7 mouse cellular contexts compared by ENCODE assay signal in the genomic region with DNA sequence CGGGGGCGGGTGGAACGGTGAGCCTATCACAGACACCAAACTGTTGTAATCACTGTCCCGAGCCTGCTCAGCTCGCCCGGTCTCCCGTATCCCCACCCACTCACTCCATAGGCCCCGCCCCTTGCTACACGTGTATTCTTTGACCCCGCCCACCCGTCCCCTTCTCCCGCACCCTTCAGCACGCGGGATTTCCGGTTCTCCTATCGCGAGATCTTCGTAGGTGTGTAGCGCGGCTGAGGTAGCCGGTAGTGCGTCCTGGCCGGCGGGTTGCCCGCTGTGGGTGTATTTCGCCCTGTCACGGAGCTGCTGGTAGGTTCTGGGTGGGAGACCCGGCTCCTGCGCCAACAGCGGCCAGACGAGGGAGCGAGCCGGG. TPM values are rescaled to one million over a fixed set of nuclear protein-coding genes. Genes with fewer than 3 reads are reported as not detected.
DNase-seq lines count a peak whose midpoint lies in the region; ATAC-seq and TF ChIP-seq lines count a peak whose summit lies in the region.

A gene (plus strand): TSS at position 172 of the 373 bp plus-strand sequence.

- peak; percentile 99 for ATAC-seq in intestine, postnatal 0 days
- peak; percentile 96 for ATAC-seq in midbrain, embryonic 12.5 days (ENCODE audit: low FRiP score, low read depth)

- peak within 1 kb of the TSS; percentile 95 for H3K27ac ChIP-seq in embryonic facial prominence, embryonic 10.5 days (replicated peaks)
- H3K27ac ChIP-seq in intestine, postnatal 0 days (ENCODE audit: low read depth, low read length): peak within 1 kb of the TSS; percentile 88
- H3K27ac ChIP-seq in midbrain, embryonic 12.5 days (replicated peaks): peak within 1 kb of the TSS; percentile 91
- peak within 1 kb of the TSS; percentile 67 for H3K27ac ChIP-seq in small intestine, adult 2 months (ENCODE audit: insufficient read depth, low read depth, low read length)

- H3K4me3 ChIP-seq in embryonic facial prominence, embryonic 10.5 days: peak within 1 kb of the TSS; percentile 81
- H3K4me3 ChIP-seq in intestine, postnatal 0 days (ENCODE audit: low read depth, low read length): peak within 1 kb of the TSS; percentile 94
- peak within 1 kb of the TSS; percentile 96 for H3K4me3 ChIP-seq in midbrain, embryonic 12.5 days
- peak within 1 kb of the TSS; percentile 95 for H3K4me3 ChIP-seq in small intestine, adult 2 months (ENCODE audit: low read depth, low read length)

- TF ChIP-seq CTCF in intestine, postnatal 0 days (IDR thresholded peaks at IDR 0.05; ENCODE audit: low read depth): 0 out of 2 replicates have a peak, but pooled peaks have one; percentile 9
- TF ChIP-seq CTCF in small intestine, adult 2 months (IDR thresholded peaks at IDR 0.05; ENCODE audit: extremely low read depth, insufficient read length, insufficient replicate concordance, low read depth, low read length): no peak

- H3K27me3 ChIP-seq in embryonic facial prominence, embryonic 10.5 days (replicated peaks; ENCODE audit: low read depth, poor library complexity, severe bottlenecking): no peaks in the 10 kb centered on the region
- no peaks in the 10 kb centered on the region for H3K27me3 ChIP-seq in intestine, postnatal 0 days (replicated peaks; ENCODE audit: control insufficient read depth, insufficient read depth, low read length)
- H3K27me3 ChIP-seq in midbrain, embryonic 12.5 days: no peaks in the 10 kb centered on the region
- no peaks in the 10 kb centered on the region for H3K27me3 ChIP-seq in small intestine, adult 2 months (ENCODE audit: control insufficient read depth, insufficient read depth, low read length)

- WGBS in embryonic facial prominence, embryonic 10.5 days: under 1% methylated on average over 33 of the region's 33 CpGs
- 0% methylated on average over 33 of the region's 33 CpGs for WGBS in intestine, postnatal 0 days
- WGBS in midbrain, embryonic 12.5 days: under 1% methylated on average over 33 of the region's 33 CpGs
- under 1% methylated on average over 33 of the region's 33 CpGs for WGBS in small intestine, adult 2 months

- peaks cover 26% of the 10 kb centered on the region for H3K36me3 ChIP-seq in embryonic facial prominence, embryonic 10.5 days (replicated peaks)
- H3K36me3 ChIP-seq in intestine, postnatal 0 days (ENCODE audit: control insufficient read depth, insufficient read depth): peaks cover 2% of the 10 kb centered on the region; the same call in 1 of the 2 replicates
- H3K36me3 ChIP-seq in midbrain, embryonic 12.5 days: no peaks in the 10 kb centered on the region
- peaks cover 4% of the 10 kb centered on the region; the same call in 1 of the 2 replicates for H3K36me3 ChIP-seq in small intestine, adult 2 months (ENCODE audit: control insufficient read depth, insufficient read depth, low read length)

- no peaks in the 10 kb centered on the region for H3K9me3 ChIP-seq in embryonic facial prominence, embryonic 10.5 days
- H3K9me3 ChIP-seq in intestine, postnatal 0 days (ENCODE audit: control insufficient read depth): no peaks in the 10 kb centered on the region
- no peaks in the 10 kb centered on the region for H3K9me3 ChIP-seq in midbrain, embryonic 12.5 days

- H3K9ac ChIP-seq in intestine, postnatal 0 days (ENCODE audit: low read depth, low read length): peak within 1 kb of the TSS; percentile 92
- peak within 1 kb of the TSS; percentile 93 for H3K9ac ChIP-seq in midbrain, embryonic 12.5 days (replicated peaks)

- DNase-seq in adrenal gland, postnatal 10 days: peak; percentile 95
- peak; percentile 96 for DNase-seq in embryonic facial prominence, embryonic 10.5 days (ENCODE audit: low spot score)
- peak; percentile 55 for DNase-seq in gonadal fat pad, adult 2 months (ENCODE audit: low read depth)
- peak; percentile 95 for DNase-seq in left cerebral cortex, postnatal 4 days

- H3K4me2 ChIP-seq in intestine, postnatal 0 days (replicated peaks; ENCODE audit: low read depth): peak within 1 kb of the TSS; percentile 90
- peak within 1 kb of the TSS; percentile 70 for H3K4me2 ChIP-seq in midbrain, embryonic 12.5 days (replicated peaks)

- intact Hi-C loops in left cerebral cortex, postnatal 4 days (cut with DNase I): no loop called here

- peak; percentile 54; the same call in 1 of the 2 replicates for TF ChIP-seq POLR2A in small intestine, adult 2 months (IDR thresholded peaks at IDR 0.05; ENCODE audit: low read depth, low read length)

- H3K4me1 ChIP-seq in embryonic facial prominence, embryonic 10.5 days: peaks cover 18% of the 10 kb centered on the region
- 0 out of 2 replicates have a peak, but pooled peaks cover 2% of the 10 kb centered on the region for H3K4me1 ChIP-seq in intestine, postnatal 0 days (replicated peaks; ENCODE audit: control insufficient read depth, insufficient read depth, low read length)
- peaks cover 16% of the 10 kb centered on the region for H3K4me1 ChIP-seq in midbrain, embryonic 12.5 days
- H3K4me1 ChIP-seq in small intestine, adult 2 months (ENCODE audit: control insufficient read depth, insufficient read depth, insufficient read length, low read length): peaks cover 5% of the 10 kb centered on the region; the same call in 1 of the 2 replicates

RNA-seq across cellular contexts. Expression of the gene that starts here (rescaled TPM):
- total RNA-seq in adrenal gland, postnatal 10 days (2021): 10 to 100 TPM; 78.9 to 92.6 TPM
- polyA plus RNA-seq in embryonic facial prominence, embryonic 10.5 days (2016; fragmentation: Nextera tagmentation; extraction: Ambion mirVana): 163 TPM in 2 replicates
- polyA plus RNA-seq in gonadal fat pad, adult 2 months (2012; rRNA removed): 26.7 and 34.2 TPM in 2 replicates
- 71.5 and 72.7 TPM in 2 replicates for polyA plus RNA-seq in intestine, postnatal 0 days (2015; fragmentation: Nextera tagmentation; extraction: Ambion mirVana)
- total RNA-seq in left cerebral cortex, postnatal 4 days (2021): 10 to 100 TPM; 50.8 to 54.6 TPM
- 106 and 109 TPM in 2 replicates for polyA plus RNA-seq in midbrain, embryonic 12.5 days (2016; fragmentation: Nextera tagmentation; extraction: Ambion mirVana)
- polyA plus RNA-seq in small intestine, adult 2 months (2012; rRNA removed): 15.1 and 17.7 TPM in 2 replicates

Comparison
In these comparisons a context has a peak if more than half of its experiments do, and no peak if none do; other contexts are left out.
1. Peak in every context shown above with its lines: DNase-seq, ATAC-seq, H3K4me3 ChIP-seq and H3K27ac ChIP-seq.